Mouse (Mus musculus) thymus, postnatal 4 days (tissue): Measurements from ENCODE around the gene Nrcam.

Source experiments
- DNase-seq: peaks from one replicate; pipeline ENCODE4 v3.0.0; 2021

The Nrcam gene

DNA sequence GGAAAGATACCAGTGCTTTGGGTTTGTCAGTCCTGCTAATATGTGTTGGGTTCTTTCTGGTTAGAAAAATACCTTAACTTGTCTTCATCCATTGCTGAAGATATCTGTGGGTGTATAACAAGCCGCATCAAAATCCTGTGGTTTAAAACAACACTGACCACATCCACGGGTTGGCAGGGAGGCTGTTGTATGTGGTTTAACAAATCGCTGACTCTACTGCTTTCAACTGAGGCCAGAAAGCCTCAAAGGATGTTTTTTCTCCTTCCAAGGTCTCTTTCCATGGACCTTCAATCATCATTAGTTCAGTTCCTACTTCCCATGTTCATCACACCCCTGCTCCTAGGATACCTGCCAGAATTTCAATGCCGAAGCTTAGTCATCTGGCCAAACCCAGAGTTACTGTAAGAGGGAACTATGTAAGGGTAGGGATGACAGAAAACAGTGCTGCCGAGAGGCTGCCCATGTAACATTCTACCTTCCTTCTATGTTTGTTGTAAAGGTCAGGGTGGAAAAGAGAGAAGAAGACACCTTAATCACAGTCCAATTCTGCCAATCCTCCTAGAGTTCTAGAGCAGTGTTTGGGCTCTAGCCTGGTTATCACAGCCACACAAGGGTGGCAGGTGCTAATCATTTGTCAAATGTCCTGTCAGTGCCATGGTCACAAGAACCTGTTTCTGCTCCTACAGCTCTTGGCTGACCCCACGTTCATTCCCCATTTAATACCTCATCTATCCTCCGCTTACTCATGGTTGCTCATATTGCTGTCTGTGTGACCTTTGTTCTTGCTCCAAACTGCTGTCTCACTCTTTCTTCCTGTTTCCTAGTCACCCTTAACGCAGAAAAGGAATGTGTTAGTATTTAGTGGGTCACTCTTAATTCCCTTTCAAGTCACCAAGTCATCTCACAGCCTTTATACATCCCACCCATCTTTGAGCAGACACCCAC, 196.2 kb downstream of the Nrcam start:
- no peak for DNase-seq

DNA sequence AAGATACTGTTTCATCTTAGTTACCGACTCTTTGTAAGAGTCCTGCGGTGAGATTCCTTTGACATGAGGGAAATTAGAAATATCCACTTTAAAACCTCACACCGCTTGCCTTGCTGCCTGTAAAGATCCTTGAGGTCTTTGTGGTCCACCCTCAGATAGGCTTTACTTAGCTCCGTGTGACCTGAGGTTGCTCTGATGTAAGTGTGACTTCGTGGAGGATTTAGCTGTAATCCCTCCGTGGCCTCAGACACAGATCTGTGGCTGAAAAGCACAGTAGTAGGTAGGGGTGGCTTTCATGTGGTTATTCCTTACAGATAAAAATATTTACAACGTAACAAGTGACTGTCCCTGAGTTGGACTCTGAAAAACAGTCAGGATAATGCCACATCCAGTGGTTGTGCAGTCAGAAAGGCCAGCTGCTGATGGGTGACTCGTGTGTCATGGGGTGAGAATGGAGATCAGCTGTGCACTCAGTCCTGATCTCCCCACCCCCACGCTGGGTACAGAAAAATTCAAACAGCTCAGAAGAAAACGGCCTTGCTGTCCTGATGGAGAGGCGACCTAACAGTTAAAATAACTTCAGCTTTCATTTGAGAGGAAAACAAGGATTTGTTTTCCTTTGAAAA, 199.8 kb downstream of the Nrcam start:
- DNase-seq, result no peak

DNA sequence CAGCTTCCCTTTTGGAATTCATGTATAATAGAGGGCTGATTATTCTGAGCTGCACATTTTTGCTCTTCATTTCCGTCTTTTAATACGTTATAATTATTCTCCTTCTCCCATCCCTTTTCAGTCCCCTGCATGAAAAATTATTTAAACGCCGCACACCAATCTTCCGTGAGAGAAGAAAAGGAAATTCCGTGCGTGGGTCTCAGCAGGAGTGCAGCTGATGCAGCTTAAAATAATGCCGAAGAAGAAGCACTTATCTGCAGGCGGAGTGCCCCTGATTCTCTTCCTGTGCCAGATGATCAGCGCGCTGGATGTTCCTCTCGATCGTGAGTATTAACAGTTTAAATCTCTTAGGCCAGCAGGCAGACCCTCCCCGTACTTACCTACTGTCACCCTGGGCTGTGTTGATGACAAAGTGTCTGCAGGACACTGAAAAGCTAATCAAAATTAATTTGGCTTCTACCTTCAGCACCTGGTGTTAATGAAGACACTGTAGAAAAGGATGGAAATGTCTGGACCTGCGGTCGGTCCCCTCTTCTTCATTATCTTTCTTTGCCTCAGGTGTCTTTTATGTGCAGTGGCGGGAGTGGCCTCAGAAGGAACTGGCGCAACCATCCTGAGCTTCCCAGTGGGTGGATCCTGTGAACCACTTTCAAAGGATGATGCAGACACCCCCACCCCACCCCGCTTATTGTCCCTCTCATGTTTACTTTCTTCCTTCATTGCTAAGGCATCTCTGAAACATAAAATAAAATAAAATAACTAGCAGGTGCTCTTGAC, 203.8 kb downstream of the Nrcam start:
- no peak for DNase-seq

DNA sequence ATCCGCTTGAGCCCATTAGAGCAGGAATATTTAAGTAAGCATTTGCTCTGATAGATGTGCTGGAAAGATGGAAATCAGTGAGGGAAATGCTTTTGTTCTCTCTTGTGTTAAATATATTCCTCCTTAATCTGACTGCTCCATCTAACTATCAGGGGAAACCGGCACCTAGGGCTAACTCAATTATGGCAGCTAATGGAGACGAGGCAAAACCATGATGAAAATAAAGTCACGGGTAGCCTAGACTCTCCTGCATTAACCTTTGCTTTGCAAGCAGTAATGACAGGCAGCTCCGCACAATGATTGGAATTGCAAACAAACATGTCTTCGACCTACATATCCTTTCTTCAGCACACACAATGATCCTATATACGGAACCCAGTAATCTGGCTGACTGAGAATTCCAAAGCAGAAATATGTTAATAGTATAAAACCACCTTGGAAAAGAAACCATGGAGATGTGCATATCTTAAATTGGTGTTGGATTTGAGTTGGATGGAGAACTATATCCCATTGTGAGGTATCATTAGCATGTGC, 205.5 kb downstream of the Nrcam start:
- DNase-seq, result no peak

DNA sequence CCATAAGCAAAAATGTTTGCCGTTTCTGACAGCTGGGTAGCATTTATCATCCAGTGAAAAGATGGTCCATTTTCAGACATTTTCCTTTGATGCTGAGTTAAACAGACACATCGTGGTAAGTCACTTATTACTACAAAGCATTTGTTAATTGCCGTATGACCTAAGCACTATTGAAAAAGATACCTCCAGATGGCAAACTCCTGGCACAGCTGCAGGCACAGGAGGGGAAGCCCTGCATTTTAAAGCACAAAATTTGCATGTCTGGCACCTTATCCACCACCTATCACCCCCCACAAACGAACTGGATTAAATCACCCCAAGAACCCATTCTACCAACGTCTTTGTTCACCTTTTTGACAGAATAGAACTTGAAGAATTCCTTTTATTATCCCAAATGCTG, 206.9 kb downstream of the Nrcam start:
- DNase-seq, result no peak

DNA sequence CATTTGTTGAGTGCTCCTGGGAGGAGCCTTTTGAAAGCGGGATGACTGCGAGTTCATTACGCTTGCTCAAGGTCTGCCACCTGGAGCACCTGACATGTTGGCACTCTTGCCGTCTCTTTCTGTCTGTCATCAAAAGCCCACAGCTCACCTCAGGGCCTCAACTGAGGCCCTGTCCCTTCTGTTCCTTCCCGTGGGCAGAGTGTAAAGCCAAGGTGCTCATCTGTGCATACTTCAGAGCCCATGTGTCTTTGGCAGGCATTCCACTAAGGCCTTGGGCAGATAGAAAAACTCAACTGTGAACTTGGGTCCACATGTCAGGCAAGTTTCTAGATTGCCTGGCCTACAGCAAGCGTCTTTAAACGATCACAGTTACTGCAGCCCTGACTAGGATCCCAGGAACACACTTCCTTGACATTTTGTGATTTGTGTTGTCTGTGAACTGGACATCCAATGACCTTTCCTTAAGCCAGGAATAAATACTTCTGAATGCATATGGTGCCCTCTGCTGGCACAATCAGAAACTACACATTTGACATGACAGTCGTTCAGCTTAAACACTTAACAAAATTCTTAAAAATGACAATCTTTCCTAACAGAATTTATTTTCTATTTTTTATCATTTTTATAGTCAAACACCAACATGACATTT, 219.2 kb downstream of the Nrcam start:
- DNase-seq, result peak; percentile 58

DNA sequence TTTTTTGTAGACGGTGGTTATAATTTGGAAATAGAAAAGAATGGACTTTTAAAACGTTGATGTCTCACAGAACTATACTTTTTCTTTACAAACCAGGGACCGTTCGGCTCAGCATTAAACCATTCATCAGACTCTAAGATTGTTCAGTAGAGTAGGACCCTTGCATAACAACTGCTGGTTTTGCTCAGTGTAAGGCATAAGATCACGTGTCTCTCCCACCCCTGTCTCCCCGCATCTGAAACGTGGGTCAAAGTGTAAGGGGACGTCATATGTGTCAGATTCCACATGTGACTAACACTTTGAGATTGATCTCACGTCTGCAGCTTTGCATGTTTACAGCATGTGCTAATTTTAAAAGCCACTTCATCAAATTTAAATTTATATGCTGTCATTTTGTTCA, 219.8 kb downstream of the Nrcam start:
- no peak for DNase-seq

DNA sequence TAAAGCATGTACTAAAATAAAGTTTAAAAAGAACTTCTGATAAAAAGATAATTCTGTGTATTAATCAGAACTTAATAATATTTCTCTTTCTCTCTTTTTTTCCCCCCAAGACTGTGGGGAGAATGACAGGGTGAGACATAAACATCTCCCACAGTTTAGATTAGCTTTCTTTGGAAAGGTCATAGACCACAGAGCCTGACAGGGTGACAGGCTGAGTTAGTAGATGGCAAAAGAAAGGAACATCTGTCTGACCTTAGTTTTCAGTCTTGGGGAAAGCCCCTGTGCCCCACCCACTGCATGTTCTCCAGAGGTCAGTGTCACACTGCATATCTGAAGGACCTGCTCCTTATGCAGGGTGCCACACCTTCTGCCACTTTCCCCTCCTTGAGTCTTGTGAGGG, 222.9 kb downstream of the Nrcam start:
- no peak for DNase-seq

DNA sequence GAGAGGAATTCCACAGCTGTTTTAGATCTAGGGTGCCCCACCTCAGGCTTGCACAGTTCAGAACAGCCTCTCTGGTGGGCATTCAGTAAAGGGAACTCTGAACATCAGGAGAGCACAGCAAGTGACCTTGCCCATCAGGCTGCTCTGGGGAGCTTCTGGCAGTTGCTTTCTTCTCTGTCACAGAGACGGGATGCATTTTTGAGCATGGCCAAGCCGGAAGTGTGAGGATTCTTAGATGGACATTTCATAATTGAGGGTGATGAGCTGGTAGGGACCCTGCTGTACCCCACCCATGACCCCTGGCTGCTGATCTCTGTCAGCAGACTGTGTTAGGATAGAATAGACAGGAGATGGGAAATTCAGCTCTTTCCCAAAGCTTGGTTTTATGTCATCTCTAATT, 225.4 kb downstream of the Nrcam start:
- DNase-seq, result no peak

DNA sequence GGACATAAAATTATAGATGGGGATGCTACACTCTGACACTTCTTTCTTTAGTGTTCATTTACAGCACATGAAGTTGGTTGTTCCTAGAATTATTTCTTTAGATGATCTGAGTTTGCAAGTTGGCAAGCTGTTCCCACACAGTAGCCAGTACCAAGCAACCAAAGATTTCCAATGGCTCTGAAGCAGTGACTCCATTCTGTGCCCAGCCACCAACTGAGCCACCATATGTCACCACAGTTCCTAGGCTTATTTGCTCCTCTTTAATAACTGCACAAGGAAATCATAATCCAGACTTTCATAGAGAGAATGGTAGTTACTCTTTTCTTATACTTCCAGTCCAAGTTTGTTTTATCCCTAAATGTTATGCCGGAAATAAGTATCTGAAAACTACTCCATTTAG, 226.1 kb downstream of the Nrcam start:
- DNase-seq, result no peak

DNA sequence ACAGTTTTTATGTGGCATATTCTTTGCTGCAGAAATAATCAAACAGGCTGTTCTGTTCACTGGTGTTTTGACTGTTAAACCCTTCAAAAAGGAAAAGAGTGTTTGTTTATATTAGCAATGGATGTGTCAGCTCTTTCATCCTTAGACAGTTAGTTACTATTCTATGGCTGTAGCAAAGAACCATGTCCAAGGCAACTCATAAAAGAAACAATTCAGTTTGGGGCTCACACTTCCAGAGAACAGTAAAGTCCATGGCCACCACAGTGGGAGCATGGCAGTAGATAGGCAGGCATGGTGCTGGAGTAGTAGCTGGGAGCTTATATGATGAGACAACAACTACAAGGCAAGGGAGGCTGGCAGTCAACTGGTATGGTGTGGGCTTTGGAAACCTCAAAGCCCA, 231.3 kb downstream of the Nrcam start:
- no peak for DNase-seq

DNA sequence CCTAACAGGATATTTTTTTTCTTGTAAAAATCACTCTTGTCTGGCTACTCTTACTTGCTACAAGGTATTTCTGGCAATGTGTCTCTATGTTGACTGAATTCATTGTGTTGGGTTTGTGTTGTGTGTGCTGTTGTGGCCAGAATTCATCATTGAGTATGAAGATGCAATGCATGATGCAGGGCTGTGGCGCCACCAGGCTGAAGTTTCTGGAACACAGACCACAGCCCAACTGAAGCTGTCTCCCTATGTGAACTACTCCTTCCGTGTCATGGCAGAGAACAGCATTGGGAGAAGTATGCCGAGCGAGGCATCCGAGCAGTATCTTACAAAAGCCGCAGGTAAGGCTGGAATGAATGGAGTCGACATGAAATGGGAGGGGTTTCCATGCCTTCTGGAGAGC, 241.4 kb downstream of the Nrcam start:
- no peak for DNase-seq

DNA sequence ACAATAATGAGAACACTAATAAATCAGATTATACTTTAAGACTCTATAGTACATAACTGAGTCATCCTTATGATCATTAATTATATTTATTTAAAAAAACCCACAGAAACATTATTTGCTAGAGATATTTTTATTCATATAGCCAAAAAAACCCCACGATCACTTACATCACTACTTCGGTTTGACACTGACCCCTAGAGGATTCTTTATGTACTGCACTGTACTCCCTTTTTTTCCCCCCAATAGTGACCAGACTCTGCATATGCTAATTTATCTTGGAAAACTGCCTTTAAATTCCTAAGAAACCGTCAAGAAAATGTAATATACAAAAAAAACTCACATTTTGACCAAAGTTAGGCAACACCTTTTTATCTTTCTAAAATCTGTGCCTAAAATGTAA, 244.0 kb downstream of the Nrcam start:
- no peak for DNase-seq

DNA sequence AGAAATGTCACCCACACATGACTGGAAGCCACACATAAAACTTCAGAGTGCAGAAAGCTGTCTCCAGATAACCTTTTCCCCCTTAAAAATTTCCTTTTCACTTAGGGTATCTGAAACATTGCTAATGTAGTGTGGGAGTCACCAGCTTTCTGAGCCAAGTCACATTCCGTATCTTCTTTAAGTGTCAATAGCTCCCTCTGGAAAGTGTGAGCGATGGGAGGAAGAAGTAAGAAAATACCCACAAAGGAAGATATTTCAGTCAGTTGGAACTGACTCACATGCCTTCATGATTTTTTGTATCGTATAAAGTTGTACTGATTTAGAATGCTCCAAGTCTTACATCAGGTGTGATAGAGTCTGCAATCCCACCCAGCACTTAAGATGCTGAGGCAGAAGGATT, 245.5 kb downstream of the Nrcam start:
- DNase-seq, result no peak

DNA sequence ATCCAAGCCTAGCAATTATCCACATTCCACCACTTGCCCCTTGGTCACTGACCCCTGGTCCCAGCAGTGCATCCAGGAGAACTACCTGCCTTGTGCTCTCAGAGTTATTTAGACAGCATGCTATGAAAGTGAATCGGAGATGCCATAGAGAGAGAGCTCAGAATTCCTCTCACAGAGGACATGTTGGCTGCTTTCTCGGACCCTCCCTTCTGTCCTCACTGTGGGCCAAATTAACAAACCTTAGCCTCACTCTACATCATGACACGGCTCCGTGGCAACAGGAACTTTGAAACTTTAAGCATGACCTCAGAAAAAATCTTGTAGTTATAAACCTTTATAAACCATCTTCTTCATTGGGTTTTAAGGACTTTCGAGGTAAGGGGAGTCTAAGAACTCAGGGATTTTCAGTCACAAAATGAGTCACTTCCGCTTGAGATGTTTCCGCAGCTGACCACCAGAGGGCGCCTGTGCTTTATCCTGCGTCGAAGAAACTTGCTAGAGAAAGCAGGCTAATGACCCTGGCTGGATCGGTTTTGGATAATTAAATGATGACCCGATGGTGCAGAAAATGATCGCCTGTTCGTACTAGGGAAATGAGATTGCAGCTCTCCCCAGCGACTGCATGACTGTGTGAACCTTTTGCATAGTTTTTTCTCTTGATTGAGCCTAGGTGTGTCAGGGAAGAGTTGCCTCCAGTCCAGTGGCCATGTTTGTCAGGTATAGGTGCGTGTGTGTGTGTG, 272.9 kb downstream of the Nrcam start:
- peak; percentile 75 for DNase-seq

DNA sequence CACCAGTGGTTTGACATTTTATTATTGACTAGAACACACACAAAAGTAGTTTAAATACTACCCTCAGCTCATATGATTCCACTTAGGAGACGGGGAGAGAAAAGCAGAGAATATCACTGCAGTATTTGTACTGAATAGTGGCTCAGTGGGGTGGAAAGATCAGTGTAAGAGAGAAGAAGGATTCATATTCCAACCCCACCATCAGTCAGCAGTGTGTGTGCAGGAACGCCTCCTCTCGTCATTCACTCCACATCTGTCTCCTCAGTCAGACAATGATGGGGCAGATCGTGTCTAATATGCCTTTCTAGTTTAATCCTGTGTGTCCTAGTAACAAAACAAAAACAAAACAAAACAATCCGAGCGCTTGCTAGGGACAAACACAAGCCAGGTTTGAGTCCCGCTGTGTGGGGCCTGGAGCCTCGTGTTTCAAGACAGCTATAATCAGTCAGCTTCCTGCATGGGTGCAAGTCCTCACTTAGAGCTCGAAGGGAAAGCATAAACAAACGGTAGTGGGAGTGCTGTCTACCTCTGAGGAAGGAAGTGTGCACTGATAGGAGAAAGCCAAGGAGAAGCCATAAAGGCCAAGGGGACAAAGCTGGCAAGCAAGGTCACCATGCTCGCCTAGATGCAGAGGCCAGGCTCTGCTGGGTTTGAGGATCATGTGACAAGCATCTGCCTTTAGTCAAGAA, 273.7 kb downstream of the Nrcam start:
- no peak for DNase-seq

DNA sequence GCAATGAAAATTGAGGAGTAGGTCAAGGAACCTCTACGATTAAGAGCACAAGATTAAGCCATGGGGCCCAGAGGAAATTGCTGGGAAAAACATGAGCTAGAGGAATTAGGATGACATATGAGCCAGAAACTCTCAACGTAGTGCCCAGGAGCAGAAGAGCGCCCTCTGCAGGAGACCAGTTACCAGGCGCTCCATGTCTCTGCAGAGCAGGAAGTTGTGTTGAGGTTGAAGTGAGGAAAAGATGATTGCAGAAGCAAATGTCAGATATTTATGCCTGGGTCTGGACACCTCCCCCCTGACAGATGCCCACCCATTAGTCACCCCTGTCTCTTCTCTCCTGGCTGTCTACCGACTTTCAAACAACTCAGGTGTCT, 274.3 kb downstream of the Nrcam start:
- no peak for DNase-seq

DNA sequence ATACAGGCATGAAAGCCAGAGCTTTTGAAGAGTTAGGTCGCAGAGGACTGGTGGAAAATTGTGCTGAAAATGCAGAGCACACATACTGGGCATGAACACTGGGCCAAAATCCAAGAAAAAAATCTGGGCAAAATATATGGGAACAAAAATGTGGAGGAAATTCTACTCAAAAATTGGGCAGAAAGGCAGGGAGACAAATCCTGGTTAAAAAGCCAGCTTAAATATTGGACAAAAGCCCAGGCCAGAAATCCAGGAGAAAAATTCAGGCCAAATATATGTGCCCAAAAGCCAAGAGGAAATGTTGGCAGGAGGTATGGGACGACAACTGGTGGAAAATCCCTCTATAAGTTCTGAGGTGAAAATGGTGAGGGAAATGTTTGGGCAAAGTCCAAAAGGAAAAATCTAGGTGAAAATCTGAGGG, 288.3 kb downstream of the Nrcam start:
- DNase-seq, result no peak

DNA sequence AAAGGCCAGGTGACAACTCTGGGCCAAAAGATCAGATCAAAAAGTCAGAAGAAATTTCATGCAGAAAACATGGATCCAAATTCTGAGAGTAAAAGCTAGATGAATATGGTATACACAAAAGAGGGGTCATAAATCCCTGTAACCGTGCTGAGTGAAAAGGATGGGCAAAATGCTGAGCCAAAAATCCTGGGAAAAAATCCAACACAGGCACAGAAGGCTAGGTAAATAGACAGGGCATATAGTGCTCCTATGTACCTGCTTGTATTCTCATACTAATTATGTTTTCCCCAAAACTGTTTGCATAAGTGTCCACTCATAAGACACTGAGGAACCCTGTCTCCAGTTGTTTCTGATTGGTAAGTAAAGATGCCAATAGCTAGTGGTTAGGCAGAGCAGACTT, 288.8 kb downstream of the Nrcam start:
- DNase-seq, result no peak

DNA sequence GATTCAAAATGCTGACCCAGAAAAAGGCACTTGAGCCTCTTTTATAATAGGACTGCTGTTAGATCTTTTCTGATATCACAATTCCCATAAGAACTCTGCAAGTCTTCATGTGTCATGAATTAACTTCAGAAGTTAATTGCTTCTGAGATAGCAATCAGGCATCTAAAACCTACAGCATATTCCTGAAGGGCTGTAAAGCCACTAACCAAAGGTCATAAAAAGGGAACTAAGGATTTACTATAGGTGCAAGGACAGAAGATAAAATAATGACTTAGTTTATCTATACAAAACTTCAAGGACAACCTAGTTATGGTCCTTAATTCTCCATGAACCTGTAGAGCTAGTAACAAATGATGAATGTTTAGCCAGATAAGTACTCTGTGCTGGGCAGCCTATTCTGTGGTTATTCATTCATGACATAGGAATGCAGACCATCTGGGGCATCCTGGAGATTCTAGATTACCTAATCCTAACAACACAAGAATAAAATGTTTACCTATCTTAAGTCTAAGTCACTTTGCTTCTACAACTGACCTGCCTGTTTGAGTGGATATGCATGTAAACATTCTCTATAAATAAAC, 310.7 kb downstream of the Nrcam start:
- no peak for DNase-seq

DNA sequence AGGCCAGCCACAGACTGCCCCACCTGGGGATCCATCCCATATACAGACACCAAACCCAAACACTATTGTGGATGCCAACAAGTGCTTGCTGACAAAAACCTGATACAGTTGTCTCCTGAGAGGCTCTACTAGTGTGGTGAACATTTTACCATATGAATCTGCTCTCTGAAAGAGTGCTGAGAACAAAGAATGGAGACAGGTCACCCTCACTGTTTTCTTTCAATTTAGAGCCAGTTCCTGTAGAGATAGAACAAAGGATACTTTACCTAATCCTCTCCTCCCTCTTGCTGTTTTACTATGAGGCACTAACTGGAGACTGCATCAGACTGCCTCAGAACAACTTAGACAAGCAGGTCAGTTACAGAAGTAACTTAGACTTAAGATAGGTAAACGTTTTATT, 311.9 kb downstream of the Nrcam start:
- no peak for DNase-seq
